Mouse (Mus musculus): ENCODE data around the gene 5730596B20Rik.

5730596B20Rik gene

DNA sequence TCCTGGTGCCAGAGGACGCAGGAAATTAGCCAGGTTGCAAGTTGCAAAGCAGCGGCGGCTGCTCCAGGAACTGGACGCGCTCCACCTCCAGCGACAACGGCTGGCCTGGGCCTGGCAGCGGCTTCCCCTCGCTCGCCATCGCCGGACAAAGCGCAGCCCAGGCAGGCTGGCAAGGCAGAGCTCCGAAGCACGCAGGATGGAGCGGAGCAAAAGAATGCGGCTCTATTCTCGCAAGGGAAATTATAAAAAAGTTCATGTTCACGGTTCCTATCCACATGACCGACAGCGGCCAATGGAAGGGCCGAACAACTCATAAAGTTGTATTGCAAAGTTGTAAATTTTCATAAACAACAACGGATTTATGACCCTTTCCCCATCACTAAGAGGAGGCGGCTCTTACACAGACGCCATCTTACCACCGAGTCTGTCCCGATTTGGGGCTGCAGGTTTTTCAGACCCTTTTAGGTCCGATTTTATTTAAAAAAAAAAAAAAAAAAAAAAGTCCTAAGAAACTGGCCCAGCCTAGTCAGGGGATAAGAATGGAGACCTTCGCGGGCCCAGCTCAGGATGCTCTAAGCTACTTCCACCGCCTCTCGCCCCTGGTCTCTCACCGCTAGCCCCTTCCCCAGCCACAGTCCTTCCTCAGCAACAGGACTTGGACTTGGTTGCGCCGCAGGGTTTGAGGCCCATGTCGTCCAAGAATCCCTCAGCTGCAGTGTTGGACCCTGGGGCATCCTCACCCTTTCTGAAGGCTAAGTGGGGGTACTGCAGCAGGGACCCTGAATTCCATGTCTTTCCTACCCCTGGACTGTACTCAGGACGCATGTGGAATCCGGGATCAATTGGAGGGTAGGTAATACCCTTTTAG lies 36.1 kb downstream of the 5730596B20Rik start, which contains the start of the genes Hoxa3 and Gm28308:
Hoxa3 (minus strand) TSS at position 218 of the 868 bp plus-strand sequence.
Gm28308 (minus strand) TSS at position 221 of the 868 bp plus-strand sequence.
- no peak for DNase-seq (ENCODE audit: low spot score)

DNA sequence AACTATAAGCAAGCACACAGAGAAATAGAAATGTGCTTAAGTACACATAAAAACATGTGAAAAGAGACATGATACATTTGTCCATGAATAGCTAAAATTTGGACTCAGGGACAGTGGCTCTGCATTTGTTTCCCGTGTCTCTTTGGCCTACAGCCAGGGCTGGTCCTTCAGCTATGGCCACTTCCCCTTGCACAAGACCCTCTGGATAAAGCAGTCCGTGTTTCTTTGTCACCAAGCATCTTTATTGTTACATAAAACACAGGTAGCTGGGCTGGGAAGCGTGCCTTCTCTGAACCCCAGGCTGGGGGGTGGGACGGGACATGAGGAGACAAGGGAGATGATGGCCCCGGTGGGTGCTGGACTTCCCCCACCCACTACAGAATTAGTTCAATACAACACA lies 37.0 kb downstream of the 5730596B20Rik start:
- DNase-seq (ENCODE audit: low spot score): no peak

DNA sequence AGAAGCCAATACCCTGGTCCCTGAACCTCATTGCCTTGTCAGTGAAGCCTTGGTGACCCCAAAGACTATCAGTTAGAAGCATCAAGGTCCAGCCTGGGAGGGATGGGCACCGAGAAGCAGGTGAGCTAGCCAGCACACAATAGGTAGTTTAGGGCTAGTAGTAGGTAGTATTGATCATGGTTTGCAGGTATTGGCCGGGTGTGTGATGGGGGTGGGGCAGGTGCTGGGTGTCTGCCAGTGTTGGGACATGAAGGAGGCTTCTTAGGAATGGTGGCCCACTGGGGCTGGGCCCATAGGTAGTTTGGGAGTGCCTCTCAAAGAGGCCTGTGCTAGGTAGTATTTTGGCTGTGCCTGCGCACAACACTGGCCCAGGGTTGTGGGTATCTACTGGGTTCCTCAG lies 37.8 kb downstream of the 5730596B20Rik start:
- no peak for DNase-seq (ENCODE audit: low spot score)

DNA sequence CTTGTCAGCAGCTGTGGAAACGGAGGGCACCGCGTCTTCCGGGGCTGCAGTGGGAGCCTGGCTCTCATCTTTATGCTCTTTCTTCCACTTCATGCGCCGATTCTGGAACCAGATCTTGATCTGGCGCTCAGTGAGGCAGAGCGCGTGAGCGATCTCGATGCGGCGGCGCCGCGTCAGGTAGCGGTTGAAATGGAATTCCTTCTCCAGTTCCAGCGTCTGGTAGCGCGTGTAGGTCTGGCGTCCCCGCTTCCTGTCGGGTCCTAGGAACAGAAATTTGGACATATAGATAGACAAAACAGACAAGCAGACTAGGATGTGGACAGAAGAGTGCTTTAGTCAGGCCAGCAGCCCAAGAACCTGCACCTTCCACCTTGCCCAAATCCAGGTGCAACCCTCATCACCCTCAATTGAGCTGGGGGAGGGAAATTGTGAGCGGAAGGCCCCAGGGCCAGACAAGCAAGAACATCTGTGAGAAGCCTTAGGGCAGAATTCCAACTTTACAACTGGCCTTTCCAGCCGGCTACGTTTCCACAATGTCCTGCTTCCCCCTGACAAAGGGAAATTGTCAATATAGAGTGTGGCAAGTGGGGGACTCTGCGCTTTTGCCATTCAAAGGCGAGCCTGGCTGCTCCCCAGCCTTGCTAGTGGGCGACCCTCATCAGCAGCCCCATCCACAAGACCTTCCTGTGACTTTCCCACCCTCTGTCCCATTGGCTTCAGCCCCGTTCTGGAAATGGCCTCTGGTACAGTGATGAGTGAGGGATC lies 38.7 kb downstream of the 5730596B20Rik start:
- no peak for DNase-seq (ENCODE audit: low spot score)

DNA sequence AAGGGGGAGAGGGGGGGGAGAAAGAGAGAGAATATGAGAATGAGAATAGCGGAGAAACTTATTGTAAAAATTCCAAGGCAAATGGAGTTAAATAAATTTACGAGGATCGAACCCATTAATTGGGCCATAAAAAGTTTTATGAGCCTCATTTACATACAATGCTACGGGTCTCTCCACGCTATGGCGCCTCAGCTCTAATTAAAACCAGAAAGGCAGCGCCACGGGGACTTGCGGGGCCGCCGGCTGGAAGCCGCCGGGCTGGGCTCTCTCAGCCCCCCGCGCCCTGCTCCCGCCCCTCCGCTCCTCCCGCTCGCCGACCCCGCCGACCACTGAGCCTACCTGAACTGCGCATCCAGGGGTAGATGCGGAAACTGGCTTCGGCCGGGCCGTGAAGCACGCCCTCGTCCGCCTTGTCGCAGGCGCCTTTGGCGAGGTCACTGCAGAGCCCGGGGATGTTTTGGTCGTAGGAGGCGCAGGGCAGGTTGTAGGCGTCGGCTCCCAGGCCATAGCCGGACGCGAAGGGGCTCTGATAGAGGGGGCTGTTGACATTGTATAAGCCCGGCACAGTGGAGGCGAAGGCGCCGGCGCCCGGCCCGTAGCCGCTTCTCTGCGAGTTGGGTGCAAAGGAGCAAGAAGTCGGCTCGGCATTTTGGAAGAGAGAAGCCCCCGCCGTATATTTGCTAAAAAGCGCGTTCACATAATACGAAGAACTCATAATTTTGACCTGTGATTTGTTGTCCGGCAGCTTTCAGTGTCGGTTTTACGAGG lies 39.6 kb downstream of the 5730596B20Rik start:
- DNase-seq (ENCODE audit: low spot score): no peak

DNA sequence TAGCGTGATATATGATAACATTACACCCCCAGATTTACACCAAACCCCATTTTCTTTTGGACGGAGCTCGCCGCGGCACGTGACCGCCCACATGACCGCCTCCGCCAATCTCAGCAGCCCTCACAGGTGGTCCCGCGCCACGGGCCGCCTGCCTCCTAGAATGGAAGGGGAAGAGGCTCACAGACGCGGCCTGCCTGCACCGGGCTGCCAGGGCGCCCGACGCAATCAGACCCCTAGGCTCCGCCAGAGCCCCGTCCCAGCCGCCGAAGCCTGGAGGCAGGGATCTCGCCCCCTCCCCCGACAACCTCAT lies 40.1 kb downstream of the 5730596B20Rik start:
- DNase-seq (ENCODE audit: low spot score): no peak

DNA sequence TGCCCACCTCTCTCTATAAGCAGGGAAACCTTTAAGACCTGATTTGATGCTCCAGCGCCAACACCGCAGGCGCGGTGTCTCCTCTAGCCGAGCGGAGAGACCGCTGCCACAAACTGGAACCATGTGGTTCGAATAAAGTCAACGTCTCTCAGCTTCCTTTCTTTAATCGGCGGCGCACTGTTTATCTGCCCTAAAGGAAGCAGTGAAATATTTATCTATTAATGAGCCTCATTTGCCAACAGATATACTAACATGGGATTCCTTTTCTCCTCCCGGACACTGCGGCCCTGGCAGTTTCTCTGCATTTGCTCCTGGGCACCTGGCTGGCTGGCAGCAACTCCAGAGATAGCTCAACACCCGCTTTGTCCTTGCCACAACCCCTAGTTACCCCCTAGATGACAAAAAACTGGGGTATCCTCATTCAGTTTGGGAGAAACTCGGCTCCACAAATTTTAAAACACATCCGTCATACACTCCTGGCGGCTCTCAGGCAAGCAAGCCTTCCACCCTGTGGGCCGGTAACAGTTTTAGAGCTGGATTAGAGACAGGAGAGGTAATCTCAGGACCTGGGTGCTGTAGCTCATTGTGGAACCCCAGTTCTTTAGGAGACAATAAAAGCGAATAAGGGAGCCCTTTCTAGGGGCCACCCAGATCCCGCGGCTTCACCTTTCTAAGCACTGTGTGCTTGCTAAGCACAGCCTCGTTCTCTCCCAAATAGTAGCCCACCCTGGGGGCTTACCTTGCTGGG lies 40.8 kb downstream of the 5730596B20Rik start:
- no peak for DNase-seq (ENCODE audit: low spot score)

DNA sequence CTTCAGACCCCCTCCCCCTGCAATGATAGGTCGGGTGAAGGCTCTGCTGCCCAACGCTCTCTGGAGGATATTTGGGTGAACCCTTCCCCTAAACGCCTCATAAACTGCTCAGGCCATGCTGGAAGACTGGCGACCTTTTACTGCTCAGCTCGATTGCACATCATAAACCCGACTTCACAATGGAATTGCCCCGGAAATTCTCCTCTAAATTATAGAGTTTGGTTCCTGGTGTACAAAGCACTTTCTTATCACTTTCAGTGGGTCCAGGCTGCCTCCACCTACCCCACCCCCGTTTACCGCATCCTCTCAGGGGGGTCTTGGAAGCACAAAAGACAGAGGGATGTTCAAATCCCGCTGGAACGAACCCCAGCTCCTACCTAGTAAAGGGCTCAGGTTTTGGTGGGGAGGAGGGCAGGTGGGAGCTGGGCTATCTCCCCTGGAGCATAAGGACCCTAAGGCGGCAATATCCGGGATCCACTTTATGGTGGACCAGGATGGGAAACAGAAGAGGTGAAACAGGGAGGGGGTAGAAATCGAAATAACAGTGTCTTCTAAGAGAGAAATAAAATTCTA lies 41.4 kb downstream of the 5730596B20Rik start:
- no peak for DNase-seq (ENCODE audit: low spot score)

DNA sequence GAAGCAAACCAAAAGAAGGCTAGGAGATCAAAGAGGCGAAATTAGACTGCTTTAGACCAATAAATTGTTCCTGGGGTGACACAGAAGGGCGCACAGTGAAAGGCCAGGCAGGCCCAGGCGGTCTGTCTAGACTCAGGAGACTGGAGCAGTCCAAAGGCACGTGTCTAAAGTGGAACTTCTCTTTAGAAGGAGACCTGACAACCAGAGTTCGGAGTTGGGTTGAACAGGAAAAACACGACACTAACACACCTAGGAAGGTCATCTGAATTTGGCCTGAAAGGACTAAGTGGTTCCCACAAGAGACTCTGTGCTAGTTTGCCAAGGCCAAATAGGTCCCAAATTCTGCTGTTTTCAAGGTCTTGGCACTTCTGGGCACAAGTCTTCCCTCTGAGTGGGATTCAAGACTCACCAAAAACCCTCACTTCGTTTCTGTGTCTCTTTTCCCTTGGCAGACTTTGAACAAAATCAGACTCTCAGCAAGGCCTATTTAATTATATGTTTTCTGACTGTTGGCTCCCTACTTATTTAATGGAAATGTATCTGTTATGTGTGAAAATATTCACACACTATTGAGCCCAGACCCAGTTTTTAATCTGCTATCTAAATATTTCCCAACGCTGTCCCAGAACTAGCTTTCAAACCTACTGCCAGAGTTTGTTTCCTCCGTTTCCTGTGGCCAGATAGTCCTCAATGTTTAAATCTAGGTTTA lies 42.1 kb downstream of the 5730596B20Rik start:
- no peak for DNase-seq (ENCODE audit: low spot score)

DNA sequence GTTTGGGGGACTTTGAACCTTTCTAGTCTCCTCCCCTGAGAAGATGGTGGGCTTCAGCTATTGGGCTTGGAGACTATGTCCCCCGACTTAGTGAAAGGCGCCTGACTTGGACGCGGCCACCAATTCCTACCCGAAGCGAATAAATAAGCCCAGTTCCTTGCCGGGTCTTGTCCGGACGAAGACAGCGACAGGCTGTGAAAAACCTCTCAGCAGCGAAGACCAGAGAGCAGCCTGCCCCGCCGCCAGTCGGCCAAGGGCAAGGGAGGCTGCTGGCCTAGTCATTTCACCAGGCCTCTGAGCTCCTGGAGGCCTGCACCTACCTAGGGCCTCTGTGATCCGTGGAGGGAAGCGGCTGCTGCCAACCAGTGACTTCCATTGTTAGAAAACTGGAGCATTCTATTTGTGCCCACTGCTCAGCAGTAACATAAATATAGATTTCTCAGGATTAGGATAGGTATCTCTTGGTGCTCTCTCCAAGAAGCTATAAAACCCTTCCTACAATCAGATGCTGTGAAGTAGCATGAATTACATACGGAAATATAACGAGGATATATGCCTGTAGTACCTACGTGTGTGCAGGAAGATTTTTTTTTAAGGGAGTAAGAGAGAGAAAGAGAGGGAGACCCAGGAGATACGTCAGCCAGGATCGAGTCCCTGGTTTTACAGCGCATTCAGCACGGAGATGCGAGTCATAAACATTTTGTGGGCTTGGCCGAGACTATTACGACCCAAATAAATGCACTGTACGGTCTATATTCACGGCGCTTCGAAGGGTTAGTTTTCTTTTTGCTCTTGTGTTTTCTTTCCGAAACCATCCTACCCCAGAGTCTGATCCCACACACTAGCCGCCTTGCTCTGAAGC lies 42.9 kb downstream of the 5730596B20Rik start:
- DNase-seq (ENCODE audit: low spot score): no peak

DNA sequence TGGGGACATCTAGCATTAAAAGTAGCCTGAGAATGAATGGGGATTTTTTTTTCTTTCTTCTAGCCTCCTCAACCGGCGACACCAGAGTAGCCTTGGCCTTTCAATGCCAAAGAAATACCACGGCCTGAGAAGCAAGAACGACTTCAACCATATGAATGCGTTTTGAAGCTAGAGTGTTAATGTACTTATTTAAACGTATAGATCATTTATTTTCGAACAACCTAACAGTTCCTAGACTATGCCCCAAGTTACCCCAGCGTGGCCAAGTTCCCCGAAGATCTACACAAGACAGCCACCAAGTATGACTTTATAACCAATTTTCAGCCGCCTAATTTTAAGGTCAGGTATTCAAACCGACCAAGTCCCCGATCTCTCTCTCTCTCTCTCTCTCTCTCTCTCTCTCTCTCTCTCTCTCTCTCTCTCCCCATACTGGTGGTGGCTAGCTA lies 43.6 kb downstream of the 5730596B20Rik start:
- no peak for DNase-seq (ENCODE audit: low spot score)

DNA sequence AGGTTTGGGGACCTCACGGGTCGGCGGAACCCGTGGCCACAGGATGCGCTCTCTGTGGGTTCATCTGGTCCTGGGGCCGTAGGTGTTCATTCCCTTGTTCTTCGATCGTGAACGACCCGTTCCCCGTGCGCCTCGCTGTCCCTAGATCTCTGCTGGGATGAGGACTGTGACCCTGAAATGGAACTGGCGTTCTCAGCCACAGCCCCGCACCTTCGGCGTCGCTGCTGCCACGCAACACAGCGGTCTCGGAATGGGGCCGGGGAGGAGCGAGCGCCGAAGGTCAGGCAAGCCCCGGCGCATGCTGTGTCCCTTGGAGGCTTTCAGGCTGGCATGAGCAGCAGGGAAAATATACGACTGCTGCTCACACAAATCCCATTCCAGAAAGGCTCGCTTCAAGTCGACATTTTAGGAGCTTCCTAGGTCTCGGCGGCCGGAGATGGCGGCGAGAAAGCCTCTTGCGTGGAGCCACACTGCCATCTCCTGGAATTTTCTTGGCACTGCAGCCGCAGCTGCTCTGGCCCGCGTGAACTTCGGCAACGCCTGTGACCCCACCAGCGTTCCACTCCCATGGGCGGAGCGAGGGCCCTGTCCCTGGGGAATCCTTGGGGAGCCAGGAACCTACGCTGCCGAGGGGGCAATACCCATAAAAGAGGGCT lies 44.2 kb downstream of the 5730596B20Rik start, which contains the start of gene Hoxa7:
Hoxa7 (minus strand) TSS at position 518 of the 656 bp plus-strand sequence.
- DNase-seq (ENCODE audit: low spot score): peak; percentile 63

DNA sequence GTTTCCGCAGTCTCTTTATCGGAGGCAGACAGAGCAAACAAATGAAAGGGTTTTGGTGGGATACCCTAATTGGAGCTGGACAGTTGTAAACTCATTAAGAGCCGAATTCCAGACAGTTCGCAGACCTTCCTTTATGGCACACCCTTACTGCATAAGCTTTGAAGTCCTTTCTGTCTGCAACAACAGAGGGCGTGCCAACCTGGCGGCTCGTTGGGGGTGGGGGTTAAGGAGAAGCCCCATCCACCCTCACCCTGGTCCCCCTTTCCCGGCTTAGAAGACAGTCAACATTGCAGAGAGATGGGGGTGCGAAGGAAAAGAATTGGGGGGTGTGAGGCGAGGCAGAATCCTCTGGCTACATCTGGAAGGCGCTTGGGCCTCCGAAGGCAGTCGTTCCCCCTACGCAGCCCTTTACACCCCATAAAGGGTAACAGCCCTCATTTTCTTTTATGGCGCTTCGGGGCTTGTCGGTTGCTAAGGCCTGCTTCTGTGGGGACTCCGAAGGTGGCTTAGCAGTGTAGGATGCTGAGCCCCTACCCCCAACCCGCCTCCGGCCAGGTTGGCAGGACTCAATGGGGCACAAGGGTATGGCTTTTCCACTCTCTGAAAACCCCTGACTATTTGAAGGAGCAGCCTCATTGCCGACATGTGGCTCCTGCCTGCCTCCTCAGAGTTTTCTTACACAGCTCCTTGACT lies 44.8 kb downstream of the 5730596B20Rik start:
- no peak for DNase-seq (ENCODE audit: low spot score)

DNA sequence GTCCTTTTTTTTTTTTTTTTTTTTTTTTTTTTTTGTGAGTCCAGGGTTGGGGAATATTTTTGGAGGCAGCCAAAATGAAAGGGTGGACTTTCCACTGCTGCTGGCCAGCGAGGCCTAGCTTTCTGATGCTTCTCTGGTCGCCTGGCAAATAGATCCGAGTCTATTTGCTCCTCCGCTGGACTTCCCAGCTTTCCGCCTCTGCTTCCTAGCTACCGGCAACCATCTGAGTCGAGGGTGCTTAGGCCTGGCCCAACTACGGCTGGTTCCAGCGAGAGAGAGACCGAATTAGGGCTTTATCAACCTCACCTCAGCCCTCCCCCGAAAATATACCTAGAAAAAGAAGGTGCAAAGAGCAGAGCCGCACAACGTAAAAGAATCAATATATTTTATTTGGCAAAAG lies 45.4 kb downstream of the 5730596B20Rik start:
- no peak for DNase-seq (ENCODE audit: low spot score)

DNA sequence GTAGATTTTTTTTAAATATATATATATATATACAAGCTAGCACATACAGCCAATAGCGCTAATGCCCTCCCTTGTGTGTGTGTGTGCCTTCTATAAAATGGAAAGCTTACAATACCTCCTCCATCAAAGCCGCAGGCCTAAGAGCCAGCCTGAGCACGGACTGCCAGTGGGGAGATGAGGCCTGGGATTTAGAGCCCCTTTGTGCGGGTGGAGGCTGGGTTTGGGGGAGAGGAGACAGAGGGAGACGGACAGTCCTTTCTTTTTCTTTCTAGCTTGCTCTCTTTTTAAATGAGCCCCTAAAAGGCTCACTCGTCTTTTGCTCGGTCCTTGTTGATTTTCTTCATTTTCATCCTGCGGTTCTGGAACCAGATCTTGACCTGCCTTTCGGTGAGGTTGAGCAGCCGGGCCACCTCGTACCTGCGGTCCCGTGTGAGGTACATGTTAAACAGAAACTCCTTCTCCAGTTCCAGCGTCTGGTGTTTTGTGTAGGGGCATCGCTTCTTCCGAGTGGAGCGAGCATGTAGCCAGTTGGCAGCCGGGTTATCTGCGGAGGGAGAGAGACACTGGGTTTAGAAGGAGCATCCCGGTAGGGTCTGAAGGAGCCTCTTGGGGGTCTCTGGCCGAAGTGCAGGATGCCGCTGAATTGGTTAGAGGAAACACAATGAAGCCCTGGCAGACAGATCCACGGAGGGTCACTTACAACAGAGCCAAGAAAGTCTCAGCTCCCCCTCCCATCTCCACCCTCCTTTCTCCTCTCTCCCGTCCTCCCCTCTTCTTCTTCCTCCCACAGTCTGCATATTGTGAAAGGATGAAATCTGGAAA lies 46.9 kb downstream of the 5730596B20Rik start:
- DNase-seq (ENCODE audit: low spot score): no peak

DNA sequence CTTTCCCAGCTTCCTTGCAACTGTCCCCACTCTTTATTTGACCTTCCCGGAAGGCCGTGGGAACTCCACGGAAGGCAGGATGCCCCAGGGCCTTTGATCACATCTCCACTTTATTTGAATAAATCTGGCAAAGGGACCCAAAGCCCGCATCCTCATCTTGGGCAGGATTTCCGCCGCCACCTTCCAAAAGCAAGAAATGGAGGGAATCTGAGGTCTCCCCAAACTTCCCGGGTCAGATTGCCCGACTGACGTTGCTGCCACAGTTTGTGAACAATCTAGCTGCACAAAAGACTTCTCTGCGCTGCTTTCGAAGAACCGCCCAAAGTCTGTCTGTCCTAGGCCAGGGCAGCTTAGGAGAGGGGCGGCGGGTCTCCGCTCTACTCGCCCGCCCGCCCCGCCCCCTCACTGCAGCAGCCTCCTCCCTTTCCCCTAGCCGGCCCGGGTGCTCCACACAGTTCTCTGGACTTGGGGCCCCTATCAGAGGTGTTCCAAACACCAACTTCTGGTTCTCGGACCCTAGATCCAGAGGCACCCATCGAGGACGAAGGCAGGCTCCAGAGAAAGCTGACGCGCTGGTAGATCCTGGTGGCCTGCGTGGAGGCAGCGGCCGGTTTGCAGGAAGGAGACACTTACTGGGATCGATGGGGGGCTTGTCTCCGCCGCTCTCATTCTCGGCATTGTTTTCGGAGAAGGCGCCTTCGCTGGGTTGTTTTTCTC lies 47.8 kb downstream of the 5730596B20Rik start:
- no peak for DNase-seq (ENCODE audit: low spot score)
